Mouse (Mus musculus): ENCODE data around the gene Pigw.
A peak's percentile ranks its signal among the peaks of the same experiment; 100 is the strongest.
"Not testable (repeated sequence)": the region's sequence is repeated elsewhere in the genome, so short reads cannot be mapped to it uniquely, and the experiment has no call there.

The Pigw gene

GRCm38 (mm10) chr11:84879007-84879771 is 896 bp downstream of the Pigw start:
- no peak for DNase-seq

- not testable (repeated sequence) for DNase-seq
Measured at GRCm38 (mm10) chr11:84876020-84876419, 4.1 kb downstream of the Pigw start.

GRCm38 (mm10) chr11:84873042-84873833 is 6.8 kb downstream of the Pigw start:
- no peak for DNase-seq

- no peak for DNase-seq
Measured at GRCm38 (mm10) chr11:84871548-84872069, 8.5 kb downstream of the Pigw start.

GRCm38 (mm10) chr11:84871046-84871445 is 9.0 kb downstream of the Pigw start:
- DNase-seq: no peak

GRCm38 (mm10) chr11:84870337-84871043 is 9.6 kb downstream of the Pigw start, which contains the start of gene Ggnbp2:
Gene Ggnbp2, minus strand, starts transcription at chr11:84870817.
- DNase-seq: peak; percentile 93

- peak; percentile 95 for DNase-seq
Measured at GRCm38 (mm10) chr11:84869537-84870232, 10.4 kb downstream of the Pigw start.

- no peak for DNase-seq
Measured at GRCm38 (mm10) chr11:84868786-84869259, 11.3 kb downstream of the Pigw start.

GRCm38 (mm10) chr11:84867586-84867985 is 12.5 kb downstream of the Pigw start:
- DNase-seq: no peak

- no peak for DNase-seq
Measured at GRCm38 (mm10) chr11:84865268-84865667, 14.8 kb downstream of the Pigw start.

GRCm38 (mm10) chr11:84855285-84855684 is 24.8 kb downstream of the Pigw start:
- no peak for DNase-seq

- no peak for DNase-seq
Measured at GRCm38 (mm10) chr11:84847475-84848090, 32.5 kb downstream of the Pigw start.

- no peak for DNase-seq
Measured at GRCm38 (mm10) chr11:84846741-84847474, 33.2 kb downstream of the Pigw start.

GRCm38 (mm10) chr11:84839330-84839729 is 40.8 kb downstream of the Pigw start:
- DNase-seq: no peak

GRCm38 (mm10) chr11:84829495-84829894 is 50.6 kb downstream of the Pigw start:
- DNase-seq: not testable (repeated sequence)

- peak; percentile 90 for DNase-seq
Measured at GRCm38 (mm10) chr11:84828516-84829399, 51.3 kb downstream of the Pigw start, which contains the start of gene Dhrs11. Gene Dhrs11, minus strand, starts transcription at chr11:84828994.

- DNase-seq: no peak
Measured at GRCm38 (mm10) chr11:84827901-84828503, 52.1 kb downstream of the Pigw start.

- no peak for DNase-seq
Measured at GRCm38 (mm10) chr11:84827492-84827891, 52.6 kb downstream of the Pigw start.
